Mouse (Mus musculus): ENCODE results near the gene Pacsin2. TPM values are rescaled to one million over a fixed set of nuclear protein-coding genes. Genes with fewer than 3 reads are reported as not detected.

The Pacsin2 gene
- polyA plus RNA-seq, 1 experiment from 2014 or later = 76.4 TPM

GRCm38 (mm10) chr15:83445908-83446307 lies 18.5 kb downstream of the Pacsin2 start:
- Histone ChIP-seq H3K9ac (ENCODE audit: low read depth, low read length) (no peak overlapping the region), H3K27ac (ENCODE audit: low read length) (peak overlapping the region; percentile 68), H3K4me2 (ENCODE audit: low read depth, low read length) (no peak overlapping the region), H3K36me3 (ENCODE audit: control insufficient read depth, insufficient read depth, low read length) (no peaks in the 10 kb centered on the region), H3K27me3 (replicated peaks; ENCODE audit: control insufficient read depth, insufficient read depth, low read length) (no peaks in the 10 kb centered on the region), H3K4me3 (ENCODE audit: low read length) (no peak overlapping the region), H3K9me3 (ENCODE audit: control insufficient read depth, low read length) (no peaks in the 10 kb centered on the region), H3K4me1 (ENCODE audit: control insufficient read depth, insufficient read depth, low read length) (peaks cover 60% of the 10 kb centered on the region)
- peak; percentile 22; the same call in 1 of the 2 replicates for ATAC-seq
- 51% methylated on average over 2 of the region's 2 CpGs for WGBS

- ATAC-seq = no peak
- H3K27me3 ChIP-seq (replicated peaks; ENCODE audit: control insufficient read depth, insufficient read depth, low read length) = no peaks in the 10 kb centered on the region
- no peak overlapping the region for H3K9ac ChIP-seq (ENCODE audit: low read depth, low read length)
- H3K36me3 ChIP-seq (ENCODE audit: control insufficient read depth, insufficient read depth, low read length) = no peaks in the 10 kb centered on the region
- H3K4me2 ChIP-seq (ENCODE audit: low read depth, low read length) = no peak overlapping the region
- peak overlapping the region; percentile 68 for H3K27ac ChIP-seq (ENCODE audit: low read length)
- no peaks in the 10 kb centered on the region for H3K9me3 ChIP-seq (ENCODE audit: control insufficient read depth, low read length)
- H3K4me1 ChIP-seq (ENCODE audit: control insufficient read depth, insufficient read depth, low read length) = peaks cover 57% of the 10 kb centered on the region
- H3K4me3 ChIP-seq (ENCODE audit: low read length) = no peak overlapping the region
- WGBS = 71% methylated on average over 5 of the region's 5 CpGs
These were observed 19.0 kb downstream of the Pacsin2 start for GRCm38 (mm10) chr15:83445383-83445782.

DNA sequence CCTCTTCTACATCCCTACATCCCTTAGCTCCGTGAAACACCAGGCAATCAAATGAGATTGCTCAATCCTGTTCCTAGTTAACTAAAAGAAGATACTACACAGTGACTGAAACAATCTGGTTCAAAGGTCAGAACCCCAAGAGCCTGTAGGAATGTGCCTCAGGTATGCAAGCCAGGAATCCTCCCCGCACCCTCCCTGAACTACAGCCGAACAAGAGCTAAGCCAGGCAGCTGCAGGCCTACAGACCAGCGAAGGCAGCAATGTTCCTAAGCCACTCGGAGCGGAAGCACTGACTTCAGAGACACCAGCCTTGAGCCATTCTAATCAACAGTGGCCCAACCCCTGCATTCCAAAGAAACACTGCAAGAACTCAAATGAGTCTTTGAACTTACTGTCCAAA lies 20.0 kb downstream of the Pacsin2 start:
- H3K9me3 ChIP-seq (ENCODE audit: control insufficient read depth, low read length) = no peaks in the 10 kb centered on the region
- H3K27ac ChIP-seq (ENCODE audit: low read length) = peak overlapping the region; percentile 68
- peaks cover 54% of the 10 kb centered on the region for H3K4me1 ChIP-seq (ENCODE audit: control insufficient read depth, insufficient read depth, low read length)
- no peaks in the 10 kb centered on the region for H3K27me3 ChIP-seq (replicated peaks; ENCODE audit: control insufficient read depth, insufficient read depth, low read length)
- 0 out of 2 replicates have a peak overlapping the region, but pooled peaks have one; percentile 4 for H3K4me2 ChIP-seq (ENCODE audit: low read depth, low read length)
- H3K4me3 ChIP-seq (ENCODE audit: low read length) = no peak overlapping the region
- ATAC-seq = peak; percentile 91
- no peaks in the 10 kb centered on the region for H3K36me3 ChIP-seq (ENCODE audit: control insufficient read depth, insufficient read depth, low read length)
- H3K9ac ChIP-seq (ENCODE audit: low read depth, low read length) = no peak overlapping the region
- WGBS = 41% methylated on average over 6 of the region's 6 CpGs

- Histone ChIP-seq H3K27ac (ENCODE audit: low read length) (no peak overlapping the region), H3K9ac (ENCODE audit: low read depth, low read length) (no peak overlapping the region), H3K9me3 (ENCODE audit: control insufficient read depth, low read length) (no peaks in the 10 kb centered on the region), H3K36me3 (ENCODE audit: control insufficient read depth, insufficient read depth, low read length) (no peaks in the 10 kb centered on the region), H3K27me3 (replicated peaks; ENCODE audit: control insufficient read depth, insufficient read depth, low read length) (no peaks in the 10 kb centered on the region), H3K4me2 (ENCODE audit: low read depth, low read length) (no peak overlapping the region), H3K4me3 (ENCODE audit: low read length) (no peak overlapping the region), H3K4me1 (ENCODE audit: control insufficient read depth, insufficient read depth, low read length) (peaks cover 40% of the 10 kb centered on the region)
- 89% methylated on average over 4 of the region's 4 CpGs for WGBS
- ATAC-seq = no peak
These were observed 21.8 kb downstream of the Pacsin2 start for GRCm38 (mm10) chr15:83442495-83443037.

DNA sequence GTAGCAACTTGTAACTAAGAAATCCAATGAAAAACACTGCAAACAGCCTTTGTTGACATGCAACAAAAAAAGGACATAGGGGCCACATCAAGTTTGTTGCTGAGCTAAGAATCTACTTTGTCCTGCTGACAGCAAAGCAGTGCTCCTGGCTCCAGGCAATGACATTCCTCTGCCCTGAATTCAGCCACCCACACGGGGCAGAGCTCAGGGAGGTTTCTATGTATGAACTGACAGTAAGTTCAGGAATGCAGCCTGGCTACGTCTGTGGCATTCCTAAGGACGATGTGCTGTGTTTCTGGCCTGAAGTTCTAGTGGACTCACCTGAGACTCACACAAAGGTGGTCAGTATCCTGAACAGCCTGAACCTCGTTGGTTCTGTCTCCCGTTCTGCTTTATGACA lies 23.7 kb downstream of the Pacsin2 start:
- H3K27me3 ChIP-seq (replicated peaks; ENCODE audit: control insufficient read depth, insufficient read depth, low read length) = no peaks in the 10 kb centered on the region
- H3K9me3 ChIP-seq (ENCODE audit: control insufficient read depth, low read length) = no peaks in the 10 kb centered on the region
- WGBS = 49% methylated on average over 5 of the region's 5 CpGs
- H3K36me3 ChIP-seq (ENCODE audit: control insufficient read depth, insufficient read depth, low read length) = no peaks in the 10 kb centered on the region
- H3K4me1 ChIP-seq (ENCODE audit: control insufficient read depth, insufficient read depth, low read length) = peaks cover 25% of the 10 kb centered on the region
- H3K27ac ChIP-seq (ENCODE audit: low read length) = no peak overlapping the region
- H3K9ac ChIP-seq (ENCODE audit: low read depth, low read length) = no peak overlapping the region
- ATAC-seq = no peak
- no peak overlapping the region for H3K4me3 ChIP-seq (ENCODE audit: low read length)
- no peak overlapping the region for H3K4me2 ChIP-seq (ENCODE audit: low read depth, low read length)

GRCm38 (mm10) chr15:83436541-83436940 lies 27.9 kb downstream of the Pacsin2 start:
- Histone ChIP-seq H3K27ac (ENCODE audit: low read length) (no peak overlapping the region), H3K4me1 (ENCODE audit: control insufficient read depth, insufficient read depth, low read length) (peaks cover 24% of the 10 kb centered on the region), H3K4me3 (ENCODE audit: low read length) (no peak overlapping the region), H3K9ac (ENCODE audit: low read depth, low read length) (no peak overlapping the region), H3K36me3 (ENCODE audit: control insufficient read depth, insufficient read depth, low read length) (no peaks in the 10 kb centered on the region), H3K4me2 (ENCODE audit: low read depth, low read length) (no peak overlapping the region), H3K9me3 (ENCODE audit: control insufficient read depth, low read length) (no peaks in the 10 kb centered on the region), H3K27me3 (replicated peaks; ENCODE audit: control insufficient read depth, insufficient read depth, low read length) (no peaks in the 10 kb centered on the region)
- no peak for ATAC-seq
- 83% methylated on average over 9 of the region's 9 CpGs for WGBS

GRCm38 (mm10) chr15:83435324-83436090 lies 28.9 kb downstream of the Pacsin2 start:
- Histone ChIP-seq H3K4me3 (ENCODE audit: low read length) (no peak overlapping the region), H3K9ac (ENCODE audit: low read depth, low read length) (no peak overlapping the region), H3K4me2 (ENCODE audit: low read depth, low read length) (no peak overlapping the region), H3K27ac (ENCODE audit: low read length) (no peak overlapping the region), H3K27me3 (replicated peaks; ENCODE audit: control insufficient read depth, insufficient read depth, low read length) (no peaks in the 10 kb centered on the region), H3K36me3 (ENCODE audit: control insufficient read depth, insufficient read depth, low read length) (no peaks in the 10 kb centered on the region), H3K9me3 (ENCODE audit: control insufficient read depth, low read length) (no peaks in the 10 kb centered on the region), H3K4me1 (ENCODE audit: control insufficient read depth, insufficient read depth, low read length) (peaks cover 24% of the 10 kb centered on the region)
- 82% methylated on average over 8 of the region's 8 CpGs for WGBS
- no peak for ATAC-seq

GRCm38 (mm10) chr15:83434692-83435091 lies 29.7 kb downstream of the Pacsin2 start:
- Histone ChIP-seq H3K36me3 (ENCODE audit: control insufficient read depth, insufficient read depth, low read length) (no peaks in the 10 kb centered on the region), H3K4me3 (ENCODE audit: low read length) (no peak overlapping the region), H3K27me3 (replicated peaks; ENCODE audit: control insufficient read depth, insufficient read depth, low read length) (no peaks in the 10 kb centered on the region), H3K4me2 (ENCODE audit: low read depth, low read length) (no peak overlapping the region), H3K27ac (ENCODE audit: low read length) (no peak overlapping the region), H3K9ac (ENCODE audit: low read depth, low read length) (no peak overlapping the region), H3K9me3 (ENCODE audit: control insufficient read depth, low read length) (no peaks in the 10 kb centered on the region), H3K4me1 (ENCODE audit: control insufficient read depth, insufficient read depth, low read length) (peaks cover 24% of the 10 kb centered on the region)
- no peak for ATAC-seq
- 73% methylated on average over 4 of the region's 4 CpGs for WGBS

DNA sequence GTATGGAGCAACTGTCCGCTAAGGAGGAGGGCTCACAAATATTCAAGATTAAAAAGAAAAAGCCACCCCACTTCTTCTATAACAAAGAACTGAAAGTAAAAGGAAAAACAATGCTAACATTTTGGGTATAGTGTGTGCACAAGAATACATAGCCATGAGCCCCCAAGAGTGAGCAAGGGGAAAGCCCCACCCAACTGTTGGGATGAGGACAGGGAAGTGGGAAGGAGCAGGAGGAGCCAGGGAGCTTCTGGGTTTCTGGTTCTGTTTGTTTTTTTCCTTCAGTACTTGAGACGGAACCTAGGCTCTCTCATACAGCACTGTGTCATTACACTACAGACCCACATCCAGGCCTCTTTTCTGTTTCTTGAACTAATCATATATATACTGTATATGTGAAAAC lies 31.1 kb downstream of the Pacsin2 start:
- Histone ChIP-seq H3K27me3 (replicated peaks; ENCODE audit: control insufficient read depth, insufficient read depth, low read length) (no peaks in the 10 kb centered on the region), H3K4me1 (ENCODE audit: control insufficient read depth, insufficient read depth, low read length) (peaks cover 24% of the 10 kb centered on the region), H3K27ac (ENCODE audit: low read length) (peak overlapping the region; percentile 76), H3K36me3 (ENCODE audit: control insufficient read depth, insufficient read depth, low read length) (no peaks in the 10 kb centered on the region), H3K9me3 (ENCODE audit: control insufficient read depth, low read length) (no peaks in the 10 kb centered on the region), H3K4me3 (ENCODE audit: low read length) (no peak overlapping the region), H3K9ac (ENCODE audit: low read depth, low read length) (peak overlapping the region; percentile 47), H3K4me2 (ENCODE audit: low read depth, low read length) (0 out of 2 replicates have a peak overlapping the region, but pooled peaks have one; percentile 52)
- ATAC-seq = no peak
- WGBS = 73% methylated on average over 2 of the region's 2 CpGs

Measured in intestine, embryonic 16.5 days (tissue).